Mouse (Mus musculus): Measurements from ENCODE around the gene Bst2.

DNA sequence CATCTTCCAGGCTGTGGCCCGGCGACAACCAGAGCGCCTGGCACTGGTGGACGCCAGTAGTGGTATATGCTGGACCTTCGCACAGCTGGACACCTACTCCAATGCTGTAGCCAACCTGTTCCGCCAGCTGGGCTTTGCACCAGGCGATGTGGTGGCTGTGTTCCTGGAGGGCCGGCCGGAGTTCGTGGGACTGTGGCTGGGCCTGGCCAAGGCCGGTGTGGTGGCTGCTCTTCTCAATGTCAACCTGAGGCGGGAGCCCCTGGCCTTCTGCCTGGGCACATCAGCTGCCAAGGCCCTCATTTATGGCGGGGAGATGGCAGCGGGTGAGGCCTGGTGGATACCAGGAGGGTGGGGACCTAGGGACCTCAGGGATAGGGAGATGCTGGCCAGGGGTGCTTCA lies 42.2 kb upstream of the Bst2 start:
- no peak for TF ChIP-seq CTCF (IDR thresholded peaks at IDR 0.05; ENCODE audit: low read depth, low read length)
- TF ChIP-seq POLR2A (IDR thresholded peaks at IDR 0.05; ENCODE audit: insufficient read depth, low read length), result no peak
